Mouse (Mus musculus) spleen, adult 2 months (tissue): ENCODE results near the gene Hmcn1.

Experiments used
- CTCF ChIP-seq: fragments of 200-500 bp; IDR thresholded peaks from 2 replicates; pipeline ENCODE4 v1.5.1; 2011; ENCODE audit warnings: mild to moderate bottlenecking, inconsistent platforms; ENCODE audit not compliant: insufficient read depth, insufficient read length, insufficient replicate concordance; ENCODE audit errors: extremely low read depth
- POLR2A ChIP-seq: fragments of 200-500 bp; IDR thresholded peaks from 2 replicates; pipeline ENCODE4 v1.6.1; 2011; ENCODE audit warnings: low read depth, low read length, inconsistent platforms

DNA sequence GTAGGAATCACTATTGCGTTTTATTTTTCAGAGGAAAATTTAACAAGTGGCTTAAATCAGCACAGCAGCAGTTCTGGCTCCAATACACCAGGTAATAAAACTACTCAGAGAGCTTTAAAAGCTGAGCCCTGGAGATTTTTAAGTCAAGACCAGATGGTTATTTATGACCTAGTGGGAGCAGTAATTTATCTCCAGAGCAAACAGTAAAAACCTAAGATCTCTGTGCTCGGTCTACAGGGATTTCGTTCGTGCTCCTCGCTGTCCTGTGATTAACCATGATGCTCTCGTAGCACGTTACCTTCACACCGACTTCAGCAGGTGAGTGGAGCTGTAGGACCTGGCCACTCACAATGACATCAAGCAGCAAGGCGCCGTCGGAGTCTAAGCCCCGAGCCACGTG lies 399.6 kb downstream of the Hmcn1 start:
- no peak for TF ChIP-seq CTCF
- TF ChIP-seq POLR2A, result no peak
